Mouse (Mus musculus) liver, embryonic 14.5 days (tissue): ENCODE measurements around the gene Nav2. TPM values are rescaled to one million over a fixed set of nuclear protein-coding genes. Genes with fewer than 3 reads are reported as not detected.

Experiments used
- ATAC-seq: fragments of 200-750 bp; cut with Nextera tagmentation; 2 replicates; pipeline ENCODE4 v1.8.0; 2017; ENCODE audit warnings: moderate number of reproducible peaks, mild to moderate bottlenecking, moderate library complexity; ENCODE audit not compliant: insufficient read depth
- DNase-seq, 3 experiments: peaks; one replicate each; pipeline ENCODE4 v3.0.0-alpha.2; 2012 to 2013; ENCODE audit warnings: low read depth in 3 of 3, low spot score in 3 of 3
- H3K27ac ChIP-seq: fragments of 300-500 bp; sonication (generic); 2 replicates; pipeline ENCODE4 v1.5.1; 2014; ENCODE audit warnings: moderate library complexity, mild to moderate bottlenecking, control low read depth, inconsistent platforms
- H3K27me3 ChIP-seq: fragments of 300-500 bp; sonication (generic); 2 replicates; pipeline ENCODE4 v1.6.1; 2014; ENCODE audit warnings: mild to moderate bottlenecking, low read length, moderate library complexity; ENCODE audit not compliant: control insufficient read depth, insufficient read depth
- H3K36me3 ChIP-seq: fragments of 300-500 bp; sonication (generic); replicated peaks from 2 replicates; pipeline ENCODE4 v1.6.1; 2014; ENCODE audit warnings: low read depth; ENCODE audit not compliant: control insufficient read depth, insufficient read depth
- H3K4me1 ChIP-seq, 2 experiments: fragments of 200-500 bp in 1 of 2; fragments of 300-500 bp in 1 of 2; sonication (generic) in 1 of 2; replicated peaks; 2 replicates each; pipeline ENCODE4 v1.6.1; 2012 to 2014; ENCODE audit warnings: antibody characterized with exemption in 1 of 2, inconsistent platforms in 1 of 2, low read length in 1 of 2; ENCODE audit not compliant: control insufficient read depth in 2 of 2, insufficient read depth in 2 of 2
- H3K4me2 ChIP-seq: fragments of 300-500 bp; sonication (generic); 2 replicates; pipeline ENCODE4 v1.6.1; 2014; ENCODE audit warnings: low read depth, mild to moderate bottlenecking, control low read depth, moderate library complexity
- H3K4me3 ChIP-seq, 2 experiments: fragments of 200-500 bp in 1 of 2; fragments of 300-500 bp in 1 of 2; sonication (generic) in 1 of 2; 2 replicates each; pipeline ENCODE4 v1.5.1; 2012 to 2014; ENCODE audit warnings: low read depth in 2 of 2, low read length in 2 of 2, mild to moderate bottlenecking in 2 of 2, control low read depth in 1 of 2, inconsistent platforms in 1 of 2, moderate library complexity in 1 of 2; ENCODE audit not compliant: insufficient read depth in 1 of 2
- H3K9ac ChIP-seq: fragments of 300-500 bp; sonication (generic); replicated peaks from 2 replicates; pipeline ENCODE4 v1.6.1; 2014; ENCODE audit warnings: mild to moderate bottlenecking, control low read depth, moderate library complexity
- H3K9me3 ChIP-seq: fragments of 300-500 bp; sonication (generic); 2 replicates; pipeline ENCODE4 v1.6.1; 2016; ENCODE audit warnings: low read length, mixed read lengths; ENCODE audit not compliant: control insufficient read depth
- CTCF ChIP-seq: IDR thresholded peaks from 2 replicates; pipeline ENCODE4 v1.5.1; 2016; ENCODE audit warnings: antibody characterized with exemption, low read depth, control low read depth
- EP300 ChIP-seq: IDR thresholded peaks from 2 replicates; pipeline ENCODE4 v1.6.1; 2016; ENCODE audit warnings: antibody characterized with exemption, low read depth
- WGBS: fragments of 180-500 bp; shearing (Covaris S2); extraction: QIAGEN DNeasy Blood & Tissue Kit; methylation state at CpG from one replicate; pipeline ENCODE4 v1.1.7; 2014; ENCODE audit not compliant: insufficient replicate concordance; 5-methylcytosine and 5-hydroxymethylcytosine counted together
- polyA plus RNA-seq, 2 experiments: library from polyadenylated mRNA; depleted of rRNA in 1 of 2; stranded (reverse) in 1 of 2; unstranded in 1 of 2; fragments of >200 nt; fragmentation: Nextera tagmentation in 1 of 2; extraction: Ambion mirVana in 1 of 2; gene quantifications; 2 replicates each; pipeline versions ENCODE4 v1.2.1 to v1.2.3; 2012 to 2014

Nav2 gene
- polyA plus RNA-seq, 2 experiments: 1.5 to 1.6 TPM

DNA sequence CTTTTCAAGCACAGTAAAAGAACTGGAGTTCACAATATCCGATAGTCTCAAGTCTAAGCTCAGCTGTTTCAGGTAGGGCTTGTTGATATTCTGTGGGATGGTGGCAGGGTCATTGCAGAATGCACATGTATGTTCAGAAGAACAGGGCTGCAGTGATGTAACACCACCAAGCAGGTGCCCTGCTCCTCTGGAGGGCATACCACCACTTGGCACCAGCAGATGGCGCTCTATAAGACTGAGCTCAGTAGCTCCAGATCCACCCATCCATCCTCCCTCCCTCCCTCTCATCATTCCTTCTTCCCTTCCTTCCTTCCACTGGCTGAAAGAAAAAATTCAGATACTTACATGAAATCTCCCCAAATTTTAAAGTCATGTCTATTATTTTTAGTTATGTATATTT lies 547.6 kb downstream of the Nav2 start:
- Histone ChIP-seq H3K27ac (no peak overlapping the region), H3K4me1 (peaks cover 0 to 5% of the 10 kb centered on the region in 2 experiments; a peak in 2 of 4 replicates), H3K4me3 (no peak overlapping the region), H3K9me3 (no peaks in the 10 kb centered on the region), H3K27me3 (no peaks in the 10 kb centered on the region), H3K36me3 (no peaks in the 10 kb centered on the region), H3K4me2 (no peak overlapping the region), H3K9ac (no peak overlapping the region)
- ATAC-seq (no peak), DNase-seq (no peak)
- TF ChIP-seq EP300 (no peak), CTCF (peak; percentile 82)
- WGBS: 35% methylated on average over 2 of the region's 2 CpGs

DNA sequence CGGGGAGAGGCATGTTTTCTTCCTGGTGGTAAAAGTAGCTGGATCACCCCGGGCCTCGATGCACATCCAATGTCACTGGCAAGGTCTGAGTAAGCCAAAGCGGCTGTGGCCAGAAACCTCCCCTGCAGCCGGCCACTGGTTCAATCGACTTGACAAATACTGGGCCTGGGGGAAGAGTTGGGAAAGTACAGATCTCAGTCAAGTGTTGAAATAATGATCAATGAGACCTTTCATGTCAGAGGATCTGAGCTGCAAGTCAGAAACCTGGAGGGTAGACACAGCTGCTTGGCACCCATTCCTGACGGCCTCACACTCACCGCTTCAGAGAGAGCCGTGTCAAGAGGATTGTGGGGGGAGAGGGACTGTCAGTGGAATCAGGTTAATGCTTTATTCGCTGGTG lies 548.9 kb downstream of the Nav2 start:
- WGBS: 56% methylated on average over 10 of the region's 10 CpGs
- Histone ChIP-seq H3K9ac (no peak overlapping the region), H3K4me3 (no peak overlapping the region), H3K4me2 (no peak overlapping the region), H3K36me3 (no peaks in the 10 kb centered on the region), H3K27ac (no peak overlapping the region), H3K9me3 (no peaks in the 10 kb centered on the region), H3K4me1 (peaks cover 0 to 4% of the 10 kb centered on the region in 2 experiments; a peak in 2 of 4 replicates), H3K27me3 (no peaks in the 10 kb centered on the region)
- TF ChIP-seq EP300: no peak
- TF ChIP-seq CTCF: no peak
- DNase-seq: no peak
- ATAC-seq: no peak

DNA sequence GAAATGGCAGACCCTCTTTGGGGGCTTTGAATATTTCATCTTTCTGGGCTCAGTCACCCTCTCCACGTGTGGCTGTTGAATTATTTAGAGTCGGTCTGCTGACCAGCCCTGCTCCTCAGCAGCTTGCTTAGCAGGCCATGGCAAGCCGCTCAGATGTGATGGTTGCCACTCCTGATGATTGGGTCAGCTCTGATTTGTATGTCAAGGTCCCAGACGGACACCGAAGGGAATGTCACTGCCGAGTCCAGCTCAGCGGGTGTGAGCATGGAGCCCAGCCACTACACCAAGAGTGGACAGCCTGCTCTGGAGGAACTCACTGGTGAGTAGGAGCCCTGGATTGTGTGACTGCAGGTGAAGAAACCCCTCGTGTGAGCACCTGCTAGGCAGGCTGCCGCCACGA lies 549.4 kb downstream of the Nav2 start:
- Histone ChIP-seq H3K4me1 (peaks cover 0 to 4% of the 10 kb centered on the region in 2 experiments; a peak in 2 of 4 replicates), H3K27ac (no peak overlapping the region), H3K4me3 (no peak overlapping the region), H3K9ac (no peak overlapping the region), H3K36me3 (no peaks in the 10 kb centered on the region), H3K9me3 (no peaks in the 10 kb centered on the region), H3K4me2 (no peak overlapping the region), H3K27me3 (no peaks in the 10 kb centered on the region)
- TF ChIP-seq CTCF (no peak), EP300 (no peak)
- ATAC-seq: no peak
- DNase-seq: no peak
- WGBS: 64% methylated on average over 10 of the region's 10 CpGs

- no peaks in the 10 kb centered on the region for H3K9me3 ChIP-seq
- DNase-seq (no peak), ATAC-seq (no peak)
- no peak overlapping the region for H3K9ac ChIP-seq
- no peaks in the 10 kb centered on the region for H3K27me3 ChIP-seq
- 7% methylated on average over 10 of the region's 10 CpGs for WGBS
- no peaks in the 10 kb centered on the region for H3K36me3 ChIP-seq
- peak overlapping the region; percentile 0; the same call in 1 of the 2 replicates for H3K4me2 ChIP-seq
- TF ChIP-seq EP300 (no peak), CTCF (no peak)
- no peak overlapping the region; a peak in 1 of 4 replicates for H3K4me3 ChIP-seq
- H3K4me1 ChIP-seq: peaks cover 0 to 2% of the 10 kb centered on the region in 2 experiments; a peak in 1 of 4 replicates
- H3K27ac ChIP-seq: no peak overlapping the region
Measured at GRCm38 (mm10) chr7:49462328-49462811, 553.9 kb downstream of the Nav2 start.

GRCm38 (mm10) chr7:49467861-49468260 lies 559.3 kb downstream of the Nav2 start:
- no peak for TF ChIP-seq EP300
- peak; percentile 58 for TF ChIP-seq CTCF
- DNase-seq: no peak
- Histone ChIP-seq H3K4me1 (peaks cover 0 to 2% of the 10 kb centered on the region in 2 experiments; a peak in 2 of 4 replicates), H3K4me2 (no peak overlapping the region), H3K27me3 (no peaks in the 10 kb centered on the region), H3K36me3 (no peaks in the 10 kb centered on the region), H3K27ac (no peak overlapping the region), H3K9ac (no peak overlapping the region), H3K4me3 (no peak overlapping the region), H3K9me3 (no peaks in the 10 kb centered on the region)
- peak; percentile 37 for ATAC-seq
- 15% methylated on average over 10 of the region's 10 CpGs for WGBS
